Mouse (Mus musculus) layer of hippocampus, postnatal 25 days (tissue): ENCODE measurements around the gene Cox5b. TPM values are rescaled to one million over a fixed set of nuclear protein-coding genes. Genes with fewer than 3 reads are reported as not detected.

Experiments
- microRNA-seq, 2 experiments: library from miRNA; unstranded; fragments of <30 nt; microRNA quantifications; one replicate each; pipeline ENCODE4 v1.2.0; 2021
- total RNA-seq, 2 experiments: library from RNA; stranded (reverse); gene quantifications; 2 replicates each; pipeline ENCODE4 v1.2.3; 2021

Cox5b gene
- total RNA-seq, 2 experiments from 2014 or later, result 725 to 736 TPM

Small RNAs within 50 kb of the gene (microRNA-seq; reads per million reads assigned to microRNA genes)
- gene Gm24133, result 0 reads per million in 2 experiments

Other genes starting within 250 kb of the Cox5b start
- 10 to 100 TPM; 61.4 to 63.8 TPM for gene Lman2l, start 246.2 kb upstream of the Cox5b start, total RNA-seq
- 10 to 100 TPM; 15.8 to 17.9 TPM for gene Cnnm4, start 219.8 kb upstream of the Cox5b start, total RNA-seq
- gene Cnnm3, start 179.6 kb upstream of the Cox5b start, total RNA-seq, result 10 to 100 TPM; 33.2 to 37.5 TPM
- 1 to 10 TPM; 5.4 to 7.7 TPM for gene Ankrd23, start 154.6 kb upstream of the Cox5b start, total RNA-seq
- under 1 TPM in 1 of 2 experiments, not detected in 1; 0.47 TPM for gene Gm42417, start 152.0 kb upstream of the Cox5b start, total RNA-seq
- 10 to 100 TPM; 10.8 to 13.3 TPM for gene Ankrd39, start 144.0 kb upstream of the Cox5b start, total RNA-seq
- 10 to 100 TPM; 12.7 to 14.0 TPM for gene Sema4c, start 133.1 kb upstream of the Cox5b start, total RNA-seq
- gene Fam178b, start 8.3 kb upstream of the Cox5b start, total RNA-seq, result under 1 TPM in 1 of 2 experiments, not detected in 1; 0.34 TPM
- gene 4933424G06Rik, start 18.7 kb downstream of the Cox5b start, total RNA-seq, result 1 to 10 TPM in 1 of 2 experiments, not detected in 1; 1.6 TPM
- 100 to 1,000 TPM; 247 to 266 TPM for gene Actr1b, start 23.0 kb downstream of the Cox5b start, total RNA-seq
- gene Zap70, start 70.3 kb downstream of the Cox5b start, total RNA-seq, result 1 to 10 TPM; 3.2 to 3.4 TPM